22 mouse cellular contexts compared by ENCODE assay signal in the genomic region with DNA sequence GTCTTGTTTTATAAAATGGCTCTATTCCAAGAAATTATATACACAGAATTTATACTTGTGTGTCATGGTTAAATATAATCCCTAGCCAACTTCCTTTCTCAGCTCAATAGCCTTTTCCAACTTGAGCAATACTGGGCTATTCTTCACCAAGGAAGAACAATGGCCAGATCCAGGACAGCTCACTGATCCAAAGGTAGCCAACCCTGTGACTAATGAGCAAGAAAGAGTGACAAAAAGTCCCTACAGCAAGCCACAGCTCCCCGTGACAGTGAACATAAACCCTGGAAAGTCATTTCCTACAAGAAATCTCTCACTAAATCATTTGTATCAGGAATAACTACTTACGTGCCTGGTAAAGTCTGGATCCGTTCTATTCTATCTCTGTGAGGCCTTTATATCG. TPM values are rescaled to one million over a fixed set of nuclear protein-coding genes. Genes with fewer than 3 reads are reported as not detected.
DNase-seq lines count a peak whose midpoint lies in the region; ATAC-seq and TF ChIP-seq lines count a peak whose summit lies in the region.
"Had no signal": no experiment of that assay in that cellular context is flagged by ENCODE, and none has a peak within 500 bp of the region (broad histone marks: within the 10 kb centered on the region; RNA-seq: fewer than 3 reads in every experiment).

No protein-coding gene starts in this region.

- no peak overlapping the region for H3K4me2 ChIP-seq in lung, embryonic 15.5 days
- no peak overlapping the region for H3K4me2 ChIP-seq in stomach, postnatal 0 days (replicated peaks; ENCODE audit: low read depth)
- H3K4me2 ChIP-seq: embryonic facial prominence, embryonic 12.5 days; forebrain, embryonic 12.5 days; heart, embryonic 13.5 days; intestine, embryonic 15.5 days; limb, embryonic 12.5 days; liver, embryonic 15.5 days; midbrain, embryonic 12.5 days; neural tube, embryonic 13.5 days had no signal

- no peak overlapping the region for H3K4me3 ChIP-seq in gastrocnemius, adult 2 months
- no peak overlapping the region for H3K4me3 ChIP-seq in lung, embryonic 15.5 days
- H3K4me3 ChIP-seq in stomach, postnatal 0 days (ENCODE audit: low read depth, low read length), result no peak overlapping the region
- H3K4me3 ChIP-seq: embryonic facial prominence, embryonic 12.5 days; forebrain, embryonic 12.5 days; heart, embryonic 13.5 days; intestine, embryonic 15.5 days; left cerebral cortex, adult 2 months; limb, embryonic 12.5 days; liver, embryonic 15.5 days; megakaryocyte, embryonic 14.5 days; midbrain, embryonic 12.5 days; myocyte; neural tube, embryonic 13.5 days had no signal

- H3K36me3 ChIP-seq in lung, embryonic 15.5 days, result no peaks in the 10 kb centered on the region
- no peaks in the 10 kb centered on the region for H3K36me3 ChIP-seq in stomach, postnatal 0 days (ENCODE audit: control insufficient read depth, insufficient read depth, low read length)
- H3K36me3 ChIP-seq: embryonic facial prominence, embryonic 12.5 days; forebrain, embryonic 12.5 days; heart, embryonic 13.5 days; intestine, embryonic 15.5 days; limb, embryonic 12.5 days; liver, embryonic 15.5 days; neural tube, embryonic 13.5 days had no signal

- H3K27ac ChIP-seq in gastrocnemius, adult 2 months, result peak overlapping the region; percentile 20; the same call in 1 of the 2 replicates
- H3K27ac ChIP-seq in lung, embryonic 15.5 days, result peak overlapping the region; percentile 54
- peak overlapping the region; percentile 76; the same call in 1 of the 2 replicates for H3K27ac ChIP-seq in stomach, postnatal 0 days (replicated peaks)
- H3K27ac ChIP-seq: embryonic facial prominence, embryonic 12.5 days; forebrain, embryonic 12.5 days; intestine, embryonic 15.5 days; liver, embryonic 15.5 days; midbrain, embryonic 12.5 days; neural tube, embryonic 13.5 days had no signal

- TF ChIP-seq CTCF in gastrocnemius, adult 2 months (IDR thresholded peaks at IDR 0.05), result no peak
- TF ChIP-seq CTCF in stomach, postnatal 0 days (IDR thresholded peaks at IDR 0.05; ENCODE audit: low read depth), result no peak

- H3K4me1 ChIP-seq in lung, embryonic 15.5 days, result peaks cover 27% of the 10 kb centered on the region
- H3K4me1 ChIP-seq in stomach, postnatal 0 days (replicated peaks; ENCODE audit: control insufficient read depth, insufficient read depth), result peaks cover 5% of the 10 kb centered on the region

- TF ChIP-seq EP300 in stomach, postnatal 0 days (optimal IDR thresholded peaks at IDR 0.05), result no peak

- H3K9me3 ChIP-seq in lung, embryonic 15.5 days, result no peaks in the 10 kb centered on the region
- no peaks in the 10 kb centered on the region for H3K9me3 ChIP-seq in stomach, postnatal 0 days (ENCODE audit: control insufficient read depth, low read length)
- H3K9me3 ChIP-seq: heart, embryonic 13.5 days; intestine, embryonic 15.5 days; limb, embryonic 12.5 days; liver, embryonic 15.5 days; midbrain, embryonic 12.5 days; neural tube, embryonic 13.5 days had no signal

- ATAC-seq in lung, embryonic 15.5 days (ENCODE audit: borderline replicate concordance, extremely low read depth, low FRiP score, low TSS enrichment), result peak; percentile 59; the same call in 1 of the 2 replicates
- ATAC-seq in stomach, postnatal 0 days (ENCODE audit: low FRiP score, low TSS enrichment), result no peak
- ATAC-seq: intestine, embryonic 15.5 days had no signal

- H3K27me3 ChIP-seq in lung, embryonic 15.5 days, result no peaks in the 10 kb centered on the region
- no peaks in the 10 kb centered on the region for H3K27me3 ChIP-seq in stomach, postnatal 0 days (ENCODE audit: control insufficient read depth, insufficient read depth, low read length)
- H3K27me3 ChIP-seq: embryonic facial prominence, embryonic 12.5 days; forebrain, embryonic 12.5 days; heart, embryonic 13.5 days; intestine, embryonic 15.5 days; limb, embryonic 12.5 days; liver, embryonic 15.5 days; megakaryocyte, embryonic 14.5 days; midbrain, embryonic 12.5 days; neural tube, embryonic 13.5 days had no signal

- H3K9ac ChIP-seq in lung, embryonic 15.5 days, result no peak overlapping the region
- no peak overlapping the region for H3K9ac ChIP-seq in stomach, postnatal 0 days (ENCODE audit: low read length)
- H3K9ac ChIP-seq: embryonic facial prominence, embryonic 12.5 days; forebrain, embryonic 12.5 days; heart, embryonic 13.5 days; intestine, embryonic 15.5 days; limb, embryonic 12.5 days; liver, embryonic 15.5 days; midbrain, embryonic 12.5 days; neural tube, embryonic 13.5 days had no signal

- DNase-seq in gastrocnemius, adult 2 months, result no peak
- no peak for DNase-seq in gastrocnemius, postnatal 10 days
- DNase-seq in lung, postnatal 14 days, result no peak
- DNase-seq in adipocyte (ENCODE audit: low spot score), result peak; percentile 69
- no peak for DNase-seq in stomach, postnatal 0 days (ENCODE audit: low spot score)
- DNase-seq in ovary, postnatal 36 days (ENCODE audit: low spot score), result no peak
- DNase-seq: cerebellum, adult 8-10 months; gastrocnemius, postnatal 25 days; heart, postnatal 10 days; kidney, postnatal 10 days had no signal

- intact Hi-C loops in gastrocnemius, adult 2 months (cut with DNase I), result no loop called here

- 54% methylated on average over 4 of the region's 4 CpGs for whole genome bisulfite sequencing in lung, embryonic 15.5 days
- 61% methylated on average over 4 of the region's 4 CpGs for WGBS in stomach, postnatal 0 days

RNA-seq across cellular contexts. Expression of gene Acap2, which starts 35.6 kb away (rescaled TPM):
- total RNA-seq in gastrocnemius, adult 2 months (2021), result 10 to 100 TPM in 1 of 2 experiments, 1 to 10 TPM in 1; 9.5 to 10.8 TPM
- 10 to 100 TPM; 21.1 to 23.8 TPM for total RNA-seq in gastrocnemius, postnatal 10 days (2021)
- 24.6 and 27.2 TPM in 2 replicates for polyA plus RNA-seq in lung, embryonic 15.5 days (2015; fragmentation: Nextera tagmentation; extraction: Ambion mirVana)
- polyA plus RNA-seq in stomach, postnatal 0 days (2015; fragmentation: Nextera tagmentation; extraction: Ambion mirVana), result 12.9 and 14.8 TPM in 2 replicates

Comparison
In these comparisons a context has a peak if more than half of its experiments do, and no peak if none do; other contexts are left out.
1. H3K27ac ChIP-seq: peak in every context shown above with its lines; median percentile 76 in stomach, postnatal 0 days; 54 in lung, embryonic 15.5 days; 20 in gastrocnemius, adult 2 months.